Mouse (Mus musculus): Measurements from ENCODE around the gene Kcnip4. TPM values are rescaled to one million over a fixed set of nuclear protein-coding genes. Genes with fewer than 3 reads are reported as not detected.
A peak's percentile ranks its signal among the peaks of the same experiment; 100 is the strongest.

The Kcnip4 gene
- total RNA-seq, 2 experiments from 2014 or later, result 0.13 TPM; not detected in 1

DNA sequence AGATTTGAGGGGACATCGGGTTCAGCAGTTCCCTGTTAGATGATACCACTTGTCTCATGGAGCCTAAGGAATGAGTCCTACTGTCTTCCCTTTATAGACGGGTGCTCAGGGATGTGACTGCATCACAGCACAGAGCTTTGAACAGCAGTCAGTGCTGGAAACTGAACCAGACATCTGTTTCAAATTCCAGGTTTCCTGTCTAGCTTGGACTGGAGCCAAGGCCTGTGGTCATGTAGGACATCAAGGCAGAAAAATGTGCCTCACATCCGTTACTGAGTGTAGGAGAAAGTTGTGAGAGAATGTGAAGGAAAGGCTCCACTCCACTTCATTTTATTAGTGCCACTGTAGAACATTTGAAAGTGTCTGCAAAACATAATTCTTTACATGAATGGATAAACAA is 1122.2 kb downstream of the Kcnip4 start:
- DNase-seq, result no peak

GRCm38 (mm10) chr5:48371890-48372766 is 1152.6 kb downstream of the Kcnip4 start:
- peak; percentile 86 for DNase-seq

DNA sequence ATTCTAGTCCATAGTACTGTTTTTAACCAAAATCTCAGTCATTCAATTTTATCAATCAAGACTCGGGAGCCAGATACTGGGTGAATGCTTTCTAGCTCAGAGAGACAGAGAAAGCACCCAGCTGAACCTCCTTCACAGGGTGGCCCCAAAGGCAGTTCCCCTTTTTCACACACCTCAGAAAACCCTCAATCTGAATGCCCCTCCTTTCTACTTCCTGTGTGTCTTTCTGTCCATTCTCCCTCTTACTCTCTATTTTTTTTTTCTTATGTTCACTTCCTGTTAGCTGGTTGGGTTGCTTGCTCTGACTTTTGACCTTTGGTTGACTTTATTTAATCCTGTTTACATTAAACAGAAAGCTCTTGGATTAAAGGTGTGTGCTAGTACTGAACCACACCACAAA is 1175.4 kb downstream of the Kcnip4 start:
- no peak for DNase-seq

- no peak for DNase-seq
Observed at GRCm38 (mm10) chr5:48345983-48346648, 1178.6 kb downstream of the Kcnip4 start.

DNA sequence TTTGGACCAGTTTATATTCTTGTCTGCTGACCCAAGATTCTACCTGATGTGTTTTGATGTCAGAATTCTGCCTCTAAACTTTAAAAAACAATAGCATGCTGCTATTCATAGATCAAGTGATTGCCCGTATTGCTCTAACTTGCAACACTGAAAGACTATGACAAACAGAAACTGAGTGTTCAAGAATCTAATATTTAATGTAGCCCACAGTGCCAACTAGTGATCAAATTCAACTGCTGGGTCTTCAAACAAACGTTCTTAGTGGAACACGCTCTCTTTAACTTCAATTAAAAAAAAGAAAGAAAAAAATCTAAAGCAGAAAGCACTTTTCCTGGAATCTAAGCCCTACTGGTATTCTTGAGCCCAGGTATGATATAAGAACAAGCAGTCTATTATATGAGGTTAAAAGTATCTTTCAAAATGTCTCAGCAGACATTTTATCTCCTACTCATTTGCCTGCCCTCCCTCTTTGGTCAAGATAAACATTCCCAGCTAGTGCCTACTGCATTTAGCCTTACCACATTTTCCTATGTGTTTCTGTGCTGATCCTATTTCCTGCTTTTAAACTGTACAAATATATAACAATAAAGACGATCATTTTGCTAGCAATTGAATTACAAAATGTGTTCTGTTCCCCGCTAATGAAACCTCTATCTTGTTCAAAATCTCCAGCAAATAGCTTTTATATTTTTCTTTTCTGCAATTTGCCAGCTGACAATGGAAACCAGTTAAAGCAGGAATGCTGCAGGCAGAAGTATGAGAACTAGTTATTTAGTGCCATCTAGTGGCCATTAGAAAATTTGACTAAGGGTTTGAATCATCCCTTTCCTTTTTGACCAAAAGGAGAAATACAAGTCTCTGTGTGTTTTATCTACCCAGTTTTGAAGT is 1179.4 kb downstream of the Kcnip4 start:
- DNase-seq, result no peak

- DNase-seq, result no peak
Observed at GRCm38 (mm10) chr5:48340808-48341433, 1183.8 kb downstream of the Kcnip4 start.
